Mouse (Mus musculus) CH12.LX (cell line): ENCODE measurements around the gene Cog2.

ENCODE experiments used
- JUND ChIP-seq: conservative IDR thresholded peaks from 2 replicates; pipeline ENCODE4 v1.6.1; 2011; ENCODE audit warnings: low read depth, low read length, improper control_type of control experiment
- ZKSCAN1 ChIP-seq: IDR thresholded peaks from 2 replicates; pipeline ENCODE4 v1.6.1; 2012; ENCODE audit warnings: low read depth, inconsistent platforms, low read length, improper control_type of control experiment, borderline replicate concordance

DNA sequence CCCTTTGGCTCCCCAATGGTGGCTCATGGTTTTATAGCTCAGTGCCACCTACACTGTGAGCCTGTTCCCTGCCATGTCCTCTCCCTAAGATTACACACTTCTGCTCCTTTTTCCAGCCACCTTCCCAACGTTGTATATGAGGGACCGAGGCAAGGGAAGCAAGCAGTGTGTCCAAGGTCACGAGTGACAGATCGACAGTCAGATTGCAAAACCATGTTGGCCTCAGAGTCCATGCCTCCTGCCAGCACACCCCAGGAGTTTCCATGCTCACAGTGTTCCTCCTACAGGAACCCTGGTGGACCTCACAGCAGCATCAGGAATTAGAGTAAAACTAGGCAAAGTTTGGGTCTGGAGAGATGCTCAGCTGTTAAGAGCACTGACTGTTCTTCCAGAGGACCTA lies 68.8 kb downstream of the Cog2 start:
- TF ChIP-seq ZKSCAN1 (no peak), JUND (no peak)
